Mouse (Mus musculus) CH12.LX (cell line): ENCODE measurements around the gene Map4k5.

Source experiments
- CTCF ChIP-seq, 2 experiments: IDR thresholded peaks in 1 of 2; conservative IDR thresholded peaks in 1 of 2; 2 replicates each; pipeline ENCODE4 v1.5.1; 2011 to 2012; ENCODE audit warnings: low read depth in 2 of 2, low read length in 2 of 2, improper control_type of control experiment in 1 of 2, inconsistent platforms in 1 of 2, mild to moderate bottlenecking in 1 of 2, moderate library complexity in 1 of 2
- GABPA ChIP-seq: IDR thresholded peaks from 2 replicates; pipeline ENCODE4 v1.6.1; 2012; ENCODE audit warnings: low read depth, low read length, improper control_type of control experiment, inconsistent platforms; ENCODE audit not compliant: insufficient replicate concordance
- MAFK ChIP-seq: IDR thresholded peaks from 2 replicates; pipeline ENCODE4 v1.6.1; 2011; ENCODE audit warnings: low read length, improper control_type of control experiment; ENCODE audit not compliant: insufficient replicate concordance
- MAZ ChIP-seq: IDR thresholded peaks from 2 replicates; pipeline ENCODE4 v1.6.1; 2012; ENCODE audit warnings: low read depth, mild to moderate bottlenecking, inconsistent platforms, low read length, improper control_type of control experiment, moderate library complexity
- POLR2A ChIP-seq: IDR thresholded peaks from 2 replicates; pipeline ENCODE4 v1.6.1; 2011; ENCODE audit warnings: low read depth, mild to moderate bottlenecking, improper control_type of control experiment, low read length
- POLR2AphosphoS2 ChIP-seq: IDR thresholded peaks from 2 replicates; pipeline ENCODE4 v1.6.1; 2011; ENCODE audit warnings: low read depth, low read length, improper control_type of control experiment
- SMC3 ChIP-seq: IDR thresholded peaks from 2 replicates; pipeline ENCODE4 v1.6.1; 2011; ENCODE audit warnings: low read depth, low read length, improper control_type of control experiment
- ZKSCAN1 ChIP-seq: IDR thresholded peaks from 2 replicates; pipeline ENCODE4 v1.6.1; 2012; ENCODE audit warnings: low read depth, inconsistent platforms, low read length, improper control_type of control experiment, borderline replicate concordance

- TF ChIP-seq MAFK (no peak), CTCF (conservative IDR thresholded peaks at IDR 0.05 in 1 of 2, IDR thresholded peaks at IDR 0.05 in 1 of 2; ENCODE audit: low read depth in 2 of 2, low read length in 2 of 2) (no peak), POLR2A (no peak), GABPA (no peak), ZKSCAN1 (no peak), SMC3 (no peak), MAZ (no peak), POLR2AphosphoS2 (no peak)
These were observed 109.6 kb downstream of the Map4k5 start for GRCm38 (mm10) chr12:69783247-69784025.
